Mouse (Mus musculus): ENCODE results near the gene Me1. TPM values are rescaled to one million over a fixed set of nuclear protein-coding genes. Genes with fewer than 3 reads are reported as not detected.

Me1 gene
- polyA plus RNA-seq, 1 experiment from 2014 or later: 22.9 TPM

GRCm38 (mm10) chr9:86549637-86550162 is 146.1 kb downstream of the Me1 start:
- no peaks in the 10 kb centered on the region for H3K4me1 ChIP-seq (replicated peaks)
- H3K36me3 ChIP-seq: 0 out of 2 replicates have a peak, but pooled peaks cover 6% of the 10 kb centered on the region
- WGBS: 80% methylated on average over 5 of the region's 5 CpGs
- no peak overlapping the region for H3K4me3 ChIP-seq (replicated peaks)
- no peaks in the 10 kb centered on the region for H3K9me3 ChIP-seq
- H3K27ac ChIP-seq: no peak overlapping the region
- H3K27me3 ChIP-seq (replicated peaks): no peaks in the 10 kb centered on the region
- no peak overlapping the region for H3K4me2 ChIP-seq (replicated peaks)
- no peak overlapping the region for H3K9ac ChIP-seq
- no peak for ATAC-seq

- Histone ChIP-seq H3K9ac (no peak overlapping the region), H3K27ac (no peak overlapping the region), H3K9me3 (no peaks in the 10 kb centered on the region), H3K36me3 (peaks cover 9% of the 10 kb centered on the region; the same call in 1 of the 2 replicates), H3K4me3 (replicated peaks) (no peak overlapping the region), H3K4me2 (replicated peaks) (no peak overlapping the region), H3K4me1 (replicated peaks) (no peaks in the 10 kb centered on the region), H3K27me3 (replicated peaks) (no peaks in the 10 kb centered on the region)
- no peak for ATAC-seq
- 67% methylated on average over 1 of the region's 1 CpGs for WGBS
Measured at GRCm38 (mm10) chr9:86544559-86544958, 151.2 kb downstream of the Me1 start.

GRCm38 (mm10) chr9:86543451-86543850 is 152.3 kb downstream of the Me1 start:
- ATAC-seq: no peak
- Histone ChIP-seq H3K27ac (no peak overlapping the region), H3K4me1 (replicated peaks) (no peaks in the 10 kb centered on the region), H3K4me2 (replicated peaks) (no peak overlapping the region), H3K9me3 (no peaks in the 10 kb centered on the region), H3K27me3 (replicated peaks) (no peaks in the 10 kb centered on the region), H3K36me3 (peaks cover 9% of the 10 kb centered on the region; the same call in 1 of the 2 replicates), H3K4me3 (replicated peaks) (no peak overlapping the region), H3K9ac (no peak overlapping the region)
- WGBS: 95% methylated on average over 3 of the region's 3 CpGs

GRCm38 (mm10) chr9:86534071-86534470 is 161.7 kb downstream of the Me1 start:
- H3K27me3 ChIP-seq (replicated peaks): no peaks in the 10 kb centered on the region
- no peak overlapping the region for H3K9ac ChIP-seq
- H3K4me1 ChIP-seq (replicated peaks): no peaks in the 10 kb centered on the region
- H3K4me2 ChIP-seq (replicated peaks): no peak overlapping the region
- no peak overlapping the region for H3K4me3 ChIP-seq (replicated peaks)
- H3K9me3 ChIP-seq: no peaks in the 10 kb centered on the region
- H3K27ac ChIP-seq: no peak overlapping the region
- peaks cover 9% of the 10 kb centered on the region for H3K36me3 ChIP-seq
- 83% methylated on average over 5 of the region's 5 CpGs for WGBS
- ATAC-seq: no peak

Other genes with a start within 250 kb of the Me1 start
- 4.5 and 5.1 TPM in 2 replicates for gene Ube2cbp, start 231.0 kb downstream of the Me1 start, polyA plus RNA-seq (2015; fragmentation: Nextera tagmentation; extraction: Ambion mirVana)
- gene Dop1a, start 228.8 kb downstream of the Me1 start, polyA plus RNA-seq (2015; fragmentation: Nextera tagmentation; extraction: Ambion mirVana): 11.0 and 12.0 TPM in 2 replicates
- 40.6 and 42.4 TPM in 2 replicates for gene Pgm3, start 124.1 kb downstream of the Me1 start, polyA plus RNA-seq (2015; fragmentation: Nextera tagmentation; extraction: Ambion mirVana)
- gene Rwdd2a, start 124.0 kb downstream of the Me1 start, polyA plus RNA-seq (2015; fragmentation: Nextera tagmentation; extraction: Ambion mirVana): 2.7 and 2.9 TPM in 2 replicates
- 14.3 and 16.4 TPM in 2 replicates for gene Prss35, start 47.7 kb upstream of the Me1 start, polyA plus RNA-seq (2015; fragmentation: Nextera tagmentation; extraction: Ambion mirVana)
- gene Snap91, start 184.7 kb upstream of the Me1 start, polyA plus RNA-seq (2015; fragmentation: Nextera tagmentation; extraction: Ambion mirVana): 4.7 and 5.5 TPM in 2 replicates